ENCODE assay signal across 13 mouse cellular contexts in genomic region chr1:118905319-118905718, GRCm38 (mm10).
DNase-seq lines count a peak whose midpoint lies in the region; ATAC-seq and TF ChIP-seq lines count a peak whose summit lies in the region.
"Had no signal": no experiment of that assay in that cellular context is flagged by ENCODE, and none has a peak within 500 bp of the region (broad histone marks: within the 10 kb centered on the region; RNA-seq: fewer than 3 reads in every experiment).

No protein-coding gene starts in this region.

- no peak for DNase-seq in heart, postnatal 25 days (ENCODE audit: low spot score)
- DNase-seq in brain, embryonic 14.5 days (ENCODE audit: low read depth): peak; percentile 75
- DNase-seq in lung, adult 2 months: peak; percentile 10
- no peak for DNase-seq in kidney, adult 18-20 months
- no peak for DNase-seq in left cerebral cortex, adult 8-10 months (ENCODE audit: low spot score in 2 of 2)
- DNase-seq: cerebellum, adult 8-10 months; gastrocnemius, postnatal 36 days; kidney, postnatal 25 days; liver, embryonic 13.5 days had no signal

- no peak overlapping the region for H3K9ac ChIP-seq in heart, embryonic 13.5 days
- H3K9ac ChIP-seq in embryonic facial prominence, embryonic 15.5 days: no peak overlapping the region
- H3K9ac ChIP-seq: liver, embryonic 13.5 days had no signal

- ATAC-seq in heart, embryonic 13.5 days (ENCODE audit: extremely low read depth, insufficient number of reproducible peaks, low FRiP score, low TSS enrichment): no peak
- ATAC-seq in embryonic facial prominence, embryonic 15.5 days (ENCODE audit: insufficient number of reproducible peaks, low FRiP score, low TSS enrichment, low read depth): no peak
- ATAC-seq: inflammation-experienced regulatory T-cells, adult 6 months had no signal

- no peak for TF ChIP-seq CTCF in brain, embryonic 14.5 days (IDR thresholded peaks at IDR 0.05; ENCODE audit: borderline replicate concordance, extremely low read depth, insufficient read depth, insufficient read length)
- no peak for TF ChIP-seq CTCF in lung, adult 2 months (IDR thresholded peaks at IDR 0.05; ENCODE audit: insufficient read depth, low read length)

- H3K4me2 ChIP-seq in heart, embryonic 13.5 days: no peak overlapping the region
- no peak overlapping the region for H3K4me2 ChIP-seq in embryonic facial prominence, embryonic 15.5 days (replicated peaks)
- H3K4me2 ChIP-seq: liver, embryonic 13.5 days had no signal

- H3K4me1 ChIP-seq in heart, embryonic 13.5 days: peaks cover 38% of the 10 kb centered on the region
- H3K4me1 ChIP-seq in embryonic facial prominence, embryonic 15.5 days: peaks cover 91% of the 10 kb centered on the region
- no peaks in the 10 kb centered on the region for H3K4me1 ChIP-seq in lung, adult 2 months (ENCODE audit: control insufficient read depth, insufficient read depth, low read length)
- H3K4me1 ChIP-seq: liver, embryonic 13.5 days had no signal

- no peak overlapping the region for H3K4me3 ChIP-seq in heart, embryonic 13.5 days
- no peak overlapping the region for H3K4me3 ChIP-seq in embryonic facial prominence, embryonic 15.5 days (replicated peaks)
- no peak overlapping the region for H3K4me3 ChIP-seq in lung, adult 2 months (replicated peaks; ENCODE audit: extremely low read depth, low read depth, low read length)
- H3K4me3 ChIP-seq: left cerebral cortex, adult 2 months; liver, embryonic 13.5 days had no signal

- H3K36me3 ChIP-seq in heart, embryonic 13.5 days: no peaks in the 10 kb centered on the region
- H3K36me3 ChIP-seq in embryonic facial prominence, embryonic 15.5 days: no peaks in the 10 kb centered on the region
- H3K36me3 ChIP-seq: liver, embryonic 13.5 days had no signal

- intact Hi-C loops in heart, postnatal 25 days (cut with DNase I): no loop called here

- 0 out of 2 replicates have a peak, but pooled peaks cover 3% of the 10 kb centered on the region for H3K27me3 ChIP-seq in heart, embryonic 13.5 days (replicated peaks)
- no peaks in the 10 kb centered on the region for H3K27me3 ChIP-seq in embryonic facial prominence, embryonic 15.5 days
- H3K27me3 ChIP-seq: liver, embryonic 13.5 days had no signal

- peak overlapping the region; percentile 55 for H3K27ac ChIP-seq in heart, embryonic 13.5 days (replicated peaks)
- H3K27ac ChIP-seq in embryonic facial prominence, embryonic 15.5 days (replicated peaks): peak overlapping the region; percentile 49
- H3K27ac ChIP-seq: left cerebral cortex, adult 2 months; liver, embryonic 13.5 days had no signal

- no peaks in the 10 kb centered on the region for H3K9me3 ChIP-seq in heart, embryonic 13.5 days
- no peaks in the 10 kb centered on the region for H3K9me3 ChIP-seq in embryonic facial prominence, embryonic 15.5 days (replicated peaks)
- H3K9me3 ChIP-seq: liver, embryonic 13.5 days had no signal

- WGBS in heart, embryonic 13.5 days: 47% methylated on average over 5 of the region's 5 CpGs
- WGBS in embryonic facial prominence, embryonic 15.5 days: 68% methylated on average over 5 of the region's 5 CpGs
- WGBS in lung, adult 2 months: 75% methylated on average over 5 of the region's 5 CpGs

- TF ChIP-seq POLR2A in brain, embryonic 14.5 days (IDR thresholded peaks at IDR 0.05; ENCODE audit: borderline replicate concordance, extremely low read depth, insufficient read depth, insufficient read length, poor library complexity, severe bottlenecking): no peak
- no peak for TF ChIP-seq POLR2A in lung, adult 2 months (IDR thresholded peaks at IDR 0.05; ENCODE audit: borderline replicate concordance, extremely low read depth, low read depth, low read length)

Comparison
In these comparisons a context has a peak if more than half of its experiments do, and no peak if none do; other contexts are left out.
1. DNase-seq: peak in brain, embryonic 14.5 days (single experiment) and lung, adult 2 months (single experiment); none in heart, postnatal 25 days (single experiment), kidney, adult 18-20 months (single experiment) and left cerebral cortex, adult 8-10 months (0 of 2).